In the genomic region with DNA sequence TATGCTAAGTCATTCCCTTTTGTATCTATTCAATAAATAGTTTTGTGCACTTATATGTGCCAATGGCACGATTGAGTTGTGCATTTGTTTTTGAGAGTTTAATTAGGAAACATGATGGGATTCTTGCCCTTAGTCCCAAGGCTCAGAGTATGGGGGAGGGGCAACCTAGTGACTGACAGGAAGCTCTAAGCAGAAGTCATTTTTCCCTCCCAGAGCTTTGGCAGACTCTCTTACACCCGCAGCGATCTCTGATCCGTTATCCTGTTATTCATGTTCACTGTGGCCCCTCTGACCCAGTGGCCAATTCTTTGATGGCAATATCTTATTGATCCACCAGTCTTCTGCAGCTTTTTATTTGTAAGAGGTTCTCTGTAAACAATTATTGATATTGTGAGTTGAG, we compare ENCODE assay signal across 20 mouse cellular contexts.
A peak's percentile ranks its signal among the peaks of the same experiment; 100 is the strongest.
DNase-seq lines count a peak whose midpoint lies in the region; ATAC-seq lines count a peak whose summit lies in the region.
"Had no signal": no experiment of that assay in that cellular context is flagged by ENCODE, and none has a peak within 500 bp of the region (broad histone marks: within the 10 kb centered on the region; RNA-seq: fewer than 3 reads in every experiment).

No protein-coding gene starts in this region.

- DNase-seq in cerebellum, postnatal 10 days = peak; percentile 25 to 43
- DNase-seq in cerebellum, postnatal 36 days = no peak
- DNase-seq in left cerebral cortex, postnatal 4 days = peak; percentile 6
- DNase-seq in left cerebral cortex, postnatal 36 days (ENCODE audit: low spot score in 2 of 2) = no peak
- no peak for DNase-seq in T-cell, adult 2 months (ENCODE audit: low spot score)
- DNase-seq in natural killer cell, adult 2 months (ENCODE audit: low spot score in 2 of 2) = no peak
- DNase-seq: adrenal gland, adult 2 months; adrenal gland, postnatal 14 days; cerebellum, adult 18-20 months; cerebellum, adult 9-10 months; forebrain, postnatal 0 days; gastrocnemius, adult 2 months; gastrocnemius, postnatal 14 days; heart, adult 18-20 months; heart, postnatal 10 days; heart, postnatal 36 days had no signal

- intact Hi-C loops in left cerebral cortex, postnatal 4 days (cut with DNase I) = no loop called here
- intact Hi-C loops in left cerebral cortex, postnatal 36 days (cut with DNase I) = no loop called here

- ATAC-seq in hematopoietic stem cell, adult 5-6 weeks (replicated peaks in 1 of 2; ENCODE audit: insufficient read depth in 1 of 2, low FRiP score in 2 of 2, low TSS enrichment in 1 of 2, low read depth in 1 of 2, poor library complexity in 2 of 2, severe bottlenecking in 2 of 2) = peak; percentile 32 to 56; a peak in 1 of 4 replicates
- ATAC-seq: forebrain, embryonic 14.5 days; forebrain, postnatal 0 days; intestine, embryonic 15.5 days; Patski had no signal

Comparison
In these comparisons a context has a peak if more than half of its experiments do, and no peak if none do; other contexts are left out.
1. DNase-seq: peak in cerebellum, postnatal 10 days (2 of 2) and left cerebral cortex, postnatal 4 days (single experiment); none in cerebellum, postnatal 36 days (0 of 2), left cerebral cortex, postnatal 36 days (0 of 2), T-cell, adult 2 months (single experiment) and natural killer cell, adult 2 months (0 of 2).